Mouse (Mus musculus) thymus, adult 2 months (tissue): ENCODE data around the gene Smok2b.
"Not testable (repeated sequence)": the region's sequence is repeated elsewhere in the genome, so short reads cannot be mapped to it uniquely, and the experiment has no call there.

Experiments used
- CTCF ChIP-seq: fragments of 200-500 bp; IDR thresholded peaks from 2 replicates; pipeline ENCODE4 v1.5.1; 2012; ENCODE audit warnings: mild to moderate bottlenecking, control low read depth, low read length, moderate library complexity, borderline replicate concordance; ENCODE audit not compliant: control insufficient read depth, poor library complexity, insufficient read depth; ENCODE audit errors: extremely low read depth
- POLR2A ChIP-seq: fragments of 200-500 bp; IDR thresholded peaks from 2 replicates; pipeline ENCODE4 v1.6.1; 2012; ENCODE audit warnings: mild to moderate bottlenecking, low read length, control low read depth, moderate library complexity; ENCODE audit not compliant: control insufficient read depth, poor library complexity, insufficient read depth; ENCODE audit errors: extremely low read depth

DNA sequence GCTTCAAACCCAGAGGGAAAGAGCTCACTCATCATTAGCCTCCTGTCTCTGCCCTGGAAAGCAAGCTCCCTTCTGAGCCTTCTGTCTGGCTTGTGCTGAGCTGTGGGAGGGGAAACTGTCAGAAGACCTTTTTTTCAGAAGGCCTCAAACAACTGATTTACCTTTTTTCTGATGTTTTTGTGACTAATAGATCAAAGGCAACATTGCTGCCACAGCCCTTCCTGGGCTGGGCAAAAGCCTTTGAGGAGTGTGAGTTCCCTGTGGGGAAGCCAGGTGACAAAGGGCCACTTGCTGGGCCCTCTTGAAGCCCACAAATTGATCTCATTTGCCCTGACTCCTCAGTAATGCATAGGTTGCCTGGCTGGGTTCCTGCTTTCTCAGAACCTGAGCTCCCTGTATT lies 21.6 kb upstream of the Smok2b start:
- TF ChIP-seq POLR2A, CTCF: not testable (repeated sequence)
